Mouse (Mus musculus): ENCODE measurements around the gene Mbd5. TPM values are rescaled to one million over a fixed set of nuclear protein-coding genes. Genes with fewer than 3 reads are reported as not detected.

Mbd5 gene
- total and polyA plus RNA-seq, 3 experiments, result 4.4 to 8.7 TPM; not detected in 1

DNA sequence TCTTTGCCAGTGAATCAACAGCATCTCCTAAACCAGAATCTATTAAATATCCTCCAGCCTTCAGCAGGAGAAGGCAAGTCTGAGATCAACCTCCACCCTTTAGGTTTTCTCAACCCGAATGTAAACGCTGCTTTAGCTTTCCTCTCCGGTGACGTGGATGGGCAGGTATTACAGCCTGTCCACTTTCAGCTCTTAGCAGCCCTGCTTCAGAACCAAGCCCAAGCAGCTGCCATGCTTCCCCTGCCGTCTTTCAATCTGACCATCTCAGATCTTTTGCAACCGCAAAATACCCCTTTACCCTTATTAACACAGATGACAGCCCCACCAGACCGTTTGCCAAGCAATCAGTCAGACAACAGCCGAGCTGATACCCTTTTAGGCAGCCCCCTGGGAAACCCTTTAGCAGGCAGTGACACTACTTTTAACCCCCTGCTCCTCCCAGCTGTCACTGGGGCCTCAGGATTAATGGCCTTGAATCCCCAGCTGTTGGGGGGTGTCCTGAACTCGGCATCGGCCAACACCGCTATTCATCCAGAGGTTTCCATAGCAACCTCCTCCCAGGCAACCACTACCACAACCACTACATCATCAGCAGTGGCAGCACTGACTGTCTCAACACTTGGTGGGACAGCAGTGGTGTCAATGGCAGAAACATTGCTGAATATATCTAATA lies 323.1 kb downstream of the Mbd5 start:
- Histone ChIP-seq H3K9ac (ENCODE audit: control insufficient read depth, low read depth, low read length, poor library complexity, severe bottlenecking) (no peak overlapping the region), H3K79me2 (ENCODE audit: control insufficient read depth, insufficient read depth, low read length, poor library complexity) (no peaks in the 10 kb centered on the region), H3K27ac (ENCODE audit: control insufficient read depth, low read depth, low read length) (no peak overlapping the region), H3K27me3 (ENCODE audit: control insufficient read depth in 1 of 2, insufficient read depth in 2 of 2, low read length in 2 of 2) (no peaks in the 10 kb centered on the region), H3K36me3 (ENCODE audit: control insufficient read depth in 1 of 2, insufficient read depth in 2 of 2, low read length in 2 of 2) (no peaks in the 10 kb centered on the region), H3K4me1 (ENCODE audit: control insufficient read depth in 1 of 2, insufficient read depth in 2 of 2, low read length in 2 of 2) (no peaks in the 10 kb centered on the region), H3K9me3 (replicated peaks; ENCODE audit: insufficient read depth, low read length) (no peaks in the 10 kb centered on the region), H3K4me3 (ENCODE audit: control insufficient read depth in 1 of 2, insufficient read depth in 1 of 2, low read depth in 2 of 2, low read length in 2 of 2) (no peak overlapping the region)
- no peak for DNase-seq (ENCODE audit: low read depth, low spot score)
- TF ChIP-seq ETS1 (IDR thresholded peaks at IDR 0.05; ENCODE audit: low read depth, low read length) (no peak), MEF2A (IDR thresholded peaks at IDR 0.05; ENCODE audit: extremely low read depth, insufficient replicate concordance, low read depth, low read length, poor library complexity, severe bottlenecking) (no peak), CTCF (IDR thresholded peaks at IDR 0.05 in 2 of 3, conservative IDR thresholded peaks at IDR 0.05 in 1 of 3; ENCODE audit: control insufficient read depth in 1 of 3, insufficient read depth in 1 of 3, low read depth in 2 of 3, low read length in 3 of 3, poor library complexity in 1 of 3, severe bottlenecking in 1 of 3) (no peak), USF1 (IDR thresholded peaks at IDR 0.05; ENCODE audit: low read depth, low read length) (no peak), TAL1 (IDR thresholded peaks at IDR 0.05; ENCODE audit: low read length) (no peak), MAX (IDR thresholded peaks at IDR 0.05; ENCODE audit: low read length) (no peak), NRF1 (IDR thresholded peaks at IDR 0.05; ENCODE audit: insufficient read depth, low read depth, low read length, poor library complexity, severe bottlenecking) (no peak), NELFE (IDR thresholded peaks at IDR 0.05; ENCODE audit: low read depth, low read length) (no peak), BHLHE40 (IDR thresholded peaks at IDR 0.05; ENCODE audit: borderline replicate concordance, low read depth, low read length) (no peak), ZKSCAN1 (IDR thresholded peaks at IDR 0.05; ENCODE audit: low read depth, low read length) (no peak)

DNA sequence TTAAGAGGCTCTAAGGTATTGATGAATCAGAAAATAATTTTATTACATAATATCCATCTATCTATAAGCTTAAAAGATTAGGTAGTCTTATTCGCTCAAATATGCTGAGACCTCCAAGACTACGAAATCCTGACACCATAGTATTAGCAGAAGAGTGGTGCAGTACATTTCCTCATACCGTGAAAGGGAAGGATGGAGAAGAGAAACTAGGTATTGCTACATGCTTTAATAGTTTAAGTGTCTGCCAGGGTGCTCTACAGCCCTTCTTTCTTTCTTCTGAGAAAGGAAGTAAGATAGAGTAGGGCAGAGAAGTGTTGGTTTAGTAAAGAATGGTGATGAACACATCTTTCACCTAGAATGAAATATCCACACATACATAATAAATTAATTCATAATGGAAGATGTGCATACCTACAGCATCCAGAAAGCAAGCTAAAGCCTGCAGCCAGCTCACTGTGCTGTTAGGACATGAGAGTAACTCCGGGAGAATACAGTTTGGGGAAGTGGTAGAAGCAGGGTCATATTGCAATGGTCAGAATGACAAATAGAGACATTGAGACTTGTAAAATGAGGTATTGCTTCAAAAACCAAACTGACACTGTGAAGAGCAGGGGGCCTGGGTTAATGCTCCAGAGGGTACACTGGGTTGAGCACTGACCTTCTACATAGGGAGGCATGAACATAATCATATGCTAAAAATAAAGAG lies 326.9 kb downstream of the Mbd5 start:
- Histone ChIP-seq H3K9ac (ENCODE audit: control insufficient read depth, low read depth, low read length, poor library complexity, severe bottlenecking) (no peak overlapping the region), H3K4me1 (ENCODE audit: control insufficient read depth in 1 of 2, insufficient read depth in 2 of 2, low read length in 2 of 2) (no peaks in the 10 kb centered on the region), H3K9me3 (replicated peaks; ENCODE audit: insufficient read depth, low read length) (no peaks in the 10 kb centered on the region), H3K27ac (ENCODE audit: control insufficient read depth, low read depth, low read length) (no peak overlapping the region), H3K36me3 (ENCODE audit: control insufficient read depth in 1 of 2, insufficient read depth in 2 of 2, low read length in 2 of 2) (no peaks in the 10 kb centered on the region), H3K4me3 (ENCODE audit: control insufficient read depth in 1 of 2, insufficient read depth in 1 of 2, low read depth in 2 of 2, low read length in 2 of 2) (no peak overlapping the region), H3K79me2 (ENCODE audit: control insufficient read depth, insufficient read depth, low read length, poor library complexity) (no peaks in the 10 kb centered on the region), H3K27me3 (ENCODE audit: control insufficient read depth in 1 of 2, insufficient read depth in 2 of 2, low read length in 2 of 2) (no peaks in the 10 kb centered on the region)
- no peak for DNase-seq (ENCODE audit: low read depth, low spot score)
- TF ChIP-seq E2F4 (IDR thresholded peaks at IDR 0.05; ENCODE audit: borderline replicate concordance, low read depth, low read length) (no peak), EP300 (IDR thresholded peaks at IDR 0.05; ENCODE audit: low read depth in 1 of 2, low read length in 2 of 2) (no peak), KAT2A (conservative IDR thresholded peaks at IDR 0.05; ENCODE audit: low read depth, low read length) (no peak), CTCF (IDR thresholded peaks at IDR 0.05 in 2 of 3, conservative IDR thresholded peaks at IDR 0.05 in 1 of 3; ENCODE audit: control insufficient read depth in 1 of 3, insufficient read depth in 1 of 3, low read depth in 2 of 3, low read length in 3 of 3, poor library complexity in 1 of 3, severe bottlenecking in 1 of 3) (no peak), ELF1 (IDR thresholded peaks at IDR 0.05; ENCODE audit: low read depth, low read length) (no peak), CHD2 (IDR thresholded peaks at IDR 0.05; ENCODE audit: low read length) (no peak)
